Mouse (Mus musculus) heart, embryonic 16.5 days (tissue): ENCODE data around the gene Gimap9. TPM values are rescaled to one million over a fixed set of nuclear protein-coding genes. Genes with fewer than 3 reads are reported as not detected.

Source experiments
- ATAC-seq: fragments of 200-750 bp; cut with Nextera tagmentation; replicated peaks from 2 replicates; pipeline ENCODE4 v1.8.0; 2017; ENCODE audit warnings: moderate number of reproducible peaks; ENCODE audit not compliant: insufficient read depth, low FRiP score; ENCODE audit errors: extremely low read depth
- H3K27ac ChIP-seq: fragments of 300-500 bp; sonication (generic); 2 replicates; pipeline ENCODE4 v1.5.1; 2014; ENCODE audit warnings: mild to moderate bottlenecking, low read length, control low read depth, moderate library complexity
- H3K27me3 ChIP-seq: fragments of 300-500 bp; sonication (generic); 2 replicates; pipeline ENCODE4 v1.6.1; 2014; ENCODE audit warnings: low read length, mixed read lengths; ENCODE audit not compliant: control insufficient read depth, insufficient read depth
- H3K36me3 ChIP-seq: fragments of 300-500 bp; sonication (generic); 2 replicates; pipeline ENCODE4 v1.6.1; 2014; ENCODE audit not compliant: control insufficient read depth, insufficient read depth
- H3K4me1 ChIP-seq: fragments of 300-500 bp; sonication (generic); 2 replicates; pipeline ENCODE4 v1.6.1; 2014; ENCODE audit warnings: low read length, mixed read lengths; ENCODE audit not compliant: control insufficient read depth, insufficient read depth
- H3K4me2 ChIP-seq: fragments of 300-500 bp; sonication (generic); 2 replicates; pipeline ENCODE4 v1.6.1; 2014; ENCODE audit warnings: low read depth, mild to moderate bottlenecking, control low read depth, low read length
- H3K4me3 ChIP-seq: fragments of 300-500 bp; sonication (generic); 2 replicates; pipeline ENCODE4 v1.5.1; 2014; ENCODE audit warnings: mild to moderate bottlenecking, control low read depth, low read length
- H3K9ac ChIP-seq: fragments of 300-500 bp; sonication (generic); 2 replicates; pipeline ENCODE4 v1.6.1; 2014; ENCODE audit warnings: low read length, control low read depth
- H3K9me3 ChIP-seq: fragments of 300-500 bp; sonication (generic); replicated peaks from 2 replicates; pipeline ENCODE4 v1.6.1; 2016; ENCODE audit warnings: low read length; ENCODE audit not compliant: control insufficient read depth
- WGBS: fragments of 180-500 bp; shearing (Covaris S2); extraction: QIAGEN DNeasy Blood & Tissue Kit; methylation state at CpG from one replicate; pipeline ENCODE4 v1.1.7; 2014; 5-methylcytosine and 5-hydroxymethylcytosine counted together
- polyA plus RNA-seq: library from polyadenylated mRNA; unstranded; fragments of >200 nt; fragmentation: Nextera tagmentation; extraction: Ambion mirVana; gene quantifications from 2 replicates; pipeline ENCODE4 v1.2.1, GENCODE M21; 2015

Gene Gimap9
- polyA plus RNA-seq, 1 experiment from 2014 or later, result 17.5 TPM

DNA sequence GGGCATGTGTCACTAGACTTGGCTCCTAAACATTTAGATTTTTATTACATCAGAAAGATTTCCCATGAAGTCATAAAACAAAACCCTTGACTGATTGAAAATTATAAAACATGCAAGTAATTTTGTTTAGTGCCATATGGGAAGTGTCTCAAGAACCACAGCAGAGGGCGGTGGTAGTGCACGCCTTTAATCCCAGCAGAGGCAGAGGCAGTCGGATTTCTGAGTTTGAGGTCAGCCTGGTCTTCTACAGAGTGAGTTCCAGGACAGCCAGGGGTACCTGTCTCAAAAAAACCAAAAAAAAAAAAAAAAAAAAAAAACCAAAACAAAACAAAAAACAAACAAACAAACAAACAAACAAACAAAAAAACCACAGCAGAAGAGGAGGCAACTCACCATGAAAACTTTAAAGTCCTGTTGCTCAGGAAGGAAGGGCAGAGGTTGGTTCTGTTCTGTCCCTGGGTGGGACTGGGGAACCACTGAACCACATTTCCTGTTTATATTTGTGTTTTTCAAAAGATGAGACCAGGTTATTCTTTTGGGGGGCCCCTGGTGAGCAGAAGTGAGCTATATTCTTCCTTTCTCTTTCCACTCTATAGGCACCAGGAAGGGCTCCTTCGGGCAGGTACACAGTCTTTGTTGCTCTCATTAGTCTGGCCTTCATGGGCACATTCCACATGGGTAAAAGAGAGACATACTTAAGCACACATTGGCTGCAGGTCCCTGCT, 21.1 kb downstream of the Gimap9 start:
- H3K27ac ChIP-seq, result peak overlapping the region; percentile 49

GRCm38 (mm10) chr6:48697555-48697930, 21.6 kb downstream of the Gimap9 start:
- H3K9ac ChIP-seq, result no peak overlapping the region
- no peaks in the 10 kb centered on the region for H3K9me3 ChIP-seq
- H3K4me3 ChIP-seq, result no peak overlapping the region
- H3K27ac ChIP-seq, result peak overlapping the region; percentile 49
- H3K36me3 ChIP-seq, result peaks cover 4% of the 10 kb centered on the region; the same call in 1 of the 2 replicates
- no peak overlapping the region for H3K4me2 ChIP-seq
- H3K27me3 ChIP-seq, result no peaks in the 10 kb centered on the region
- WGBS, result 45% methylated on average over 1 of the region's 1 CpGs
- no peaks in the 10 kb centered on the region for H3K4me1 ChIP-seq
- no peak for ATAC-seq

More for the DNA sequence above, 21.1 kb downstream of the Gimap9 start:
- H3K27me3 ChIP-seq, result no peaks in the 10 kb centered on the region
- no peak for ATAC-seq
- peaks cover under 1% of the 10 kb centered on the region; the same call in 1 of the 2 replicates for H3K36me3 ChIP-seq
- no peak overlapping the region for H3K9ac ChIP-seq
- H3K4me1 ChIP-seq, result no peaks in the 10 kb centered on the region
- 72% methylated on average over 4 of the region's 4 CpGs for WGBS
- no peaks in the 10 kb centered on the region for H3K9me3 ChIP-seq
- H3K4me2 ChIP-seq, result no peak overlapping the region
- H3K4me3 ChIP-seq, result no peak overlapping the region

DNA sequence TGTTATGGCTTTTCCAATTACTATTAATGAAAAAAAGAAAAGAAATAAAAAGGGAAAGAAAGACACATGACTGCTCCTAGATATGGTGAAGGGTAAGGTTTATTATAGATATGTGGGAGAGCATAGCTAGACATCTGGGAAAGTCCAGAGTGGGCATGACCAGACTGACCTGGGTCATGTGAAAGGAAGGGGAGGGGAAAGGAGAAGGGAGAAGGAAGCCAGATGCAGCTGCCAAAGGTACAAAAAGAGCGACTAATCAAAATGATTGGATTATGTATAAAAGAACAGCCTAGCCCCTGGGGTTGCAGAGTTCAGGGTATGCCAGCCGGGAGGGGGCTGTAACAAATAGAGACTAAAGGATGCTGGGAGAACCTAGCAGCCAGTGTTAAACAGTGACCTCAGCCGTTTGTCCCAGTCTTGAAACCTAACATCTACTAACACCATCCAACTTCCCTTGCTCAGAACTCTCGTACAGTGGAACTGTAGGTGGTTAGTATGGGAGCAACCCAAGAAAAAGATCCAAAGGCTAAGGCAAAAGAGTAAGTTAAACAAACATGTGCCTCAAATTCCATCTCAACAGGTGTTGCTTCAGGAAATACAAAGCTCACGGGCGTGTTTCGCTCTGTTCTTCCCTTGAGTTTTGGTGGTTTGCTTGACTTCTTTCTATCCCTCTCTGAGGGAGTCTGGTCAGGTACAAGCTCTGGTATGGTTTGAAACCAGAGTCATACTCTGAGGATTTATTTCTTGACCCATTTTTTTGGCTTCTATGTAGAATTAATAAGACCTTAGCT, 22.3 kb downstream of the Gimap9 start:
- Histone ChIP-seq H3K4me2 (no peak overlapping the region), H3K36me3 (peaks cover 4% of the 10 kb centered on the region; the same call in 1 of the 2 replicates), H3K27me3 (no peaks in the 10 kb centered on the region), H3K9ac (no peak overlapping the region), H3K4me3 (no peak overlapping the region), H3K4me1 (no peaks in the 10 kb centered on the region), H3K27ac (peak overlapping the region; percentile 61), H3K9me3 (no peaks in the 10 kb centered on the region)
- ATAC-seq, result no peak
- WGBS, result 79% methylated on average over 7 of the region's 7 CpGs

- H3K4me1 ChIP-seq, result no peaks in the 10 kb centered on the region
- peaks cover 4% of the 10 kb centered on the region; the same call in 1 of the 2 replicates for H3K36me3 ChIP-seq
- H3K4me2 ChIP-seq, result no peak overlapping the region
- no peak overlapping the region for H3K4me3 ChIP-seq
- peak overlapping the region; percentile 61 for H3K27ac ChIP-seq
- H3K9ac ChIP-seq, result no peak overlapping the region
- H3K9me3 ChIP-seq, result no peaks in the 10 kb centered on the region
- 58% methylated on average over 3 of the region's 3 CpGs for WGBS
- no peaks in the 10 kb centered on the region for H3K27me3 ChIP-seq
- no peak for ATAC-seq
Measured at GRCm38 (mm10) chr6:48698888-48699287, 23.0 kb downstream of the Gimap9 start.

- no peak overlapping the region for H3K4me3 ChIP-seq
Measured at GRCm38 (mm10) chr6:48700251-48701075, 24.5 kb downstream of the Gimap9 start.

GRCm38 (mm10) chr6:48702146-48702545, 26.2 kb downstream of the Gimap9 start:
- Histone ChIP-seq H3K4me3 (no peak overlapping the region), H3K9ac (no peak overlapping the region)
- 77% methylated on average over 7 of the region's 7 CpGs for WGBS

More at GRCm38 (mm10) chr6:48700251-48701075, 24.5 kb downstream of the Gimap9 start:
- H3K36me3 ChIP-seq, result peaks cover 4% of the 10 kb centered on the region; the same call in 1 of the 2 replicates
- H3K9me3 ChIP-seq, result no peaks in the 10 kb centered on the region
- H3K4me1 ChIP-seq, result no peaks in the 10 kb centered on the region
- H3K27ac ChIP-seq, result peak overlapping the region; percentile 83
- H3K27me3 ChIP-seq, result no peaks in the 10 kb centered on the region
- peak; percentile 82 for ATAC-seq
- no peak overlapping the region for H3K4me2 ChIP-seq
- 39% methylated on average over 5 of the region's 5 CpGs for WGBS
- no peak overlapping the region for H3K9ac ChIP-seq

GRCm38 (mm10) chr6:48702601-48703000, 26.7 kb downstream of the Gimap9 start:
- H3K9ac ChIP-seq, result no peak overlapping the region
- no peaks in the 10 kb centered on the region for H3K27me3 ChIP-seq
- ATAC-seq, result no peak
- peak overlapping the region; percentile 83 for H3K27ac ChIP-seq
- H3K36me3 ChIP-seq, result peaks cover 4% of the 10 kb centered on the region; the same call in 1 of the 2 replicates
- H3K4me1 ChIP-seq, result no peaks in the 10 kb centered on the region
- H3K4me3 ChIP-seq, result no peak overlapping the region
- no peak overlapping the region for H3K4me2 ChIP-seq
- no peaks in the 10 kb centered on the region for H3K9me3 ChIP-seq
- 65% methylated on average over 5 of the region's 5 CpGs for WGBS

More at GRCm38 (mm10) chr6:48702146-48702545, 26.2 kb downstream of the Gimap9 start:
- Histone ChIP-seq H3K27me3 (no peaks in the 10 kb centered on the region), H3K9me3 (no peaks in the 10 kb centered on the region), H3K36me3 (peaks cover 4% of the 10 kb centered on the region; the same call in 1 of the 2 replicates), H3K27ac (peak overlapping the region; percentile 83), H3K4me2 (no peak overlapping the region), H3K4me1 (no peaks in the 10 kb centered on the region)
- ATAC-seq, result no peak

DNA sequence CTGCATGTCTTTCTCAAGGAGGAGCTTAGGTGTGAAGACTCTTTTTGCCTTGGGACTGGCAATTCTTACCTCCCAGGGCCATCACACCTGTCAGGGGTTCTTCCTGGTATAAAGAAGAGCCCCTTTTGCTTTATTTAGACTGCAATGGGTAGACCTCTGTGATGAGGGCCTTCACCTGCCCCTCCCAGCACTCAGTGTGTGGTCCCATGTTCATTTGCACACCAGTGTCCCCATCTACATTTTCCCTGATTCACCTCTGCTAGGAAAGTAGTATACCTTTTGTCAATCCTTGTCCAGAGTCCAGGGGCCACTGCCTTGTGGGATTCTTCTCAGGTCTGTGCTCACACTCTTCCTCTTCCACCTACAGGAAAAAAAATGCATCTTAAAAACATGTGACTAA, 28.2 kb downstream of the Gimap9 start:
- H3K4me3 ChIP-seq, result no peak overlapping the region
- no peaks in the 10 kb centered on the region for H3K9me3 ChIP-seq
- H3K27ac ChIP-seq, result no peak overlapping the region
- no peaks in the 10 kb centered on the region for H3K27me3 ChIP-seq
- H3K4me2 ChIP-seq, result no peak overlapping the region
- no peak overlapping the region for H3K9ac ChIP-seq
- H3K4me1 ChIP-seq, result no peaks in the 10 kb centered on the region
- ATAC-seq, result no peak
- peaks cover 4% of the 10 kb centered on the region; the same call in 1 of the 2 replicates for H3K36me3 ChIP-seq
